Mouse (Mus musculus) forebrain, postnatal 0 days (tissue): ENCODE measurements at regions not wholly inside any gene's neighbourhood (a gene's known extent, or its start where the extent isn't known, plus 50 kb on each side); places are given as distances from the start of the nearest gene placed in this dataset.
"Not testable (repeated sequence)": the region's sequence is repeated elsewhere in the genome, so short reads cannot be mapped to it uniquely, and the experiment has no call there.

ENCODE experiments used
- ATAC-seq: fragments of 200-750 bp; cut with Nextera tagmentation; 2 replicates; pipeline ENCODE4 v1.8.0; 2017; ENCODE audit warnings: mild to moderate bottlenecking, moderate library complexity
- DNase-seq: peaks from one replicate; pipeline ENCODE4 v3.0.0-alpha.2; 2015
- H3K27ac ChIP-seq: fragments of 300-500 bp; sonication (generic); 2 replicates; pipeline ENCODE4 v1.5.1; 2014; ENCODE audit warnings: low read depth, mild to moderate bottlenecking, antibody characterized with exemption, low read length, moderate library complexity, mixed read lengths
- H3K27me3 ChIP-seq: fragments of 300-500 bp; sonication (generic); 2 replicates; pipeline ENCODE4 v1.6.1; 2014; ENCODE audit warnings: mild to moderate bottlenecking, low read length, mixed read lengths; ENCODE audit not compliant: insufficient read depth
- H3K36me3 ChIP-seq: fragments of 300-500 bp; sonication (generic); 2 replicates; pipeline ENCODE4 v1.6.1; 2014; ENCODE audit warnings: mild to moderate bottlenecking, moderate library complexity; ENCODE audit not compliant: insufficient read depth
- H3K4me1 ChIP-seq: fragments of 300-500 bp; sonication (generic); 2 replicates; pipeline ENCODE4 v1.6.1; 2014; ENCODE audit warnings: antibody characterized with exemption; ENCODE audit not compliant: insufficient read depth
- H3K4me2 ChIP-seq: fragments of 300-500 bp; sonication (generic); 2 replicates; pipeline ENCODE4 v1.6.1; 2014; ENCODE audit warnings: low read depth, mild to moderate bottlenecking, moderate library complexity
- H3K4me3 ChIP-seq: fragments of 300-500 bp; sonication (generic); 2 replicates; pipeline ENCODE4 v1.5.1; 2014; ENCODE audit warnings: low read depth, low read length, mixed read lengths
- H3K9ac ChIP-seq: fragments of 300-500 bp; sonication (generic); 2 replicates; pipeline ENCODE4 v1.6.1; 2014; ENCODE audit warnings: mild to moderate bottlenecking
- H3K9me3 ChIP-seq: fragments of 300-500 bp; sonication (generic); 2 replicates; pipeline ENCODE4 v1.6.1; 2016; ENCODE audit warnings: low read length
- CTCF ChIP-seq: sonication (generic); IDR thresholded peaks from 2 replicates; pipeline ENCODE4 v1.5.1; 2016; ENCODE audit warnings: antibody characterized with exemption, control low read depth, low read depth
- WGBS: fragments of 180-500 bp; shearing (Covaris S2); extraction: QIAGEN DNeasy Blood & Tissue Kit; methylation state at CpG from one replicate; pipeline ENCODE4 v1.1.7; 2014; 5-methylcytosine and 5-hydroxymethylcytosine counted together

DNA sequence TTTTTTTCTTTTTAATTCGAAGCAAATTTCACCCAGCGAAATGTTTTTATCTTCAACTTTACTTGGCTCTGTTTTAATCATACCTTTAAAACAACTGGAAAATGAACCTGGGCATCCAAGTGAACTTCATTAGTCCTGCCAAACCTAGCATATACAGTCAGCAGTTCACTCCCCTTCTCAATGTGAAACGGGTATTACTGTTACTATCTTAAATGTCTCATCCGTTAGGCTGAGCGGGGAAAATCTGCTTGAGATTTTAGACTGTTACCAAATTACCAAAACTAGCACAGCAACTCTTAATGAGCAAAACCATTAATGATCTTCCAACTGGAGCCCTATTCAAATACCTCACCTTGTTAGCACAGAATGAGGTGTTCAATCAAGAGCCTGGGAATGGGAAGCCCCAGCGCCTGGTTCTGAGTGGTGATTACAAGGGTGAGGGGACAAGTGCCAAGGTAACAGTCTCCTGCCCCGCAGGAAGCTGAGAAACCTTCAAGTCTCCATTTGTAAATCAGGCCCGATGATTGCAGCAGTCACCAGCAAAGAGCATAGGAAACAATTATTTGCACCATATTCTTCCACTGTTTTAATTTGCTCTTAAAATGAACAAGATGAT, 235.5 kb upstream of the Zic4 start:
- no peak for TF ChIP-seq CTCF
- Histone ChIP-seq H3K27me3 (no peaks in the 10 kb centered on the region), H3K9me3 (no peaks in the 10 kb centered on the region), H3K36me3 (no peaks in the 10 kb centered on the region), H3K4me3 (no peak overlapping the region), H3K4me1 (no peaks in the 10 kb centered on the region), H3K27ac (no peak overlapping the region), H3K4me2 (no peak overlapping the region), H3K9ac (no peak overlapping the region)
- ATAC-seq (no peak), DNase-seq (no peak)
- WGBS, result 40% methylated on average over 8 of the region's 8 CpGs

DNA sequence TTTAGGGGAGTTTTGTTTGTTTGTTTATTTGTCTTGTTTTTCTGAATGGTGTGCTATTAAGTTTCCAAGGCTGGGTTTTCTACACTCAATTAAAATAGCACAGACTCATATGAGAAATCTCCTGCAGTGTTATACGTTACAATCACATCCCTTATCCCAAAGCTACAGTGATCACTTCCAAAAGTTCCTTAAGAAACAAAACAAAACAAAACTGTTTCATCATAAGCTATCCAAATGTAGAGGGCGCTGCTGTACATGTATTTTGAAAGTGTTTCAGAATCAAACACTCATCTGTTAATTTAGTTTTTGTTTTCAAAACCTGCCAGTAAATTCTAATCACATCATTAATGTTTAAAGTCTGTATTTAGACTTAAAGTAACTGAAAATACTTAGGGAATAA, 233.7 kb upstream of the Zic4 start:
- not testable (repeated sequence) for H3K36me3 ChIP-seq, H3K4me3 ChIP-seq, H3K27me3 ChIP-seq, H3K4me2 ChIP-seq, H3K9me3 ChIP-seq, H3K4me1 ChIP-seq, H3K27ac ChIP-seq, ATAC-seq, H3K9ac ChIP-seq, DNase-seq
- WGBS, result 41% methylated on average over 2 of the region's 2 CpGs

DNA sequence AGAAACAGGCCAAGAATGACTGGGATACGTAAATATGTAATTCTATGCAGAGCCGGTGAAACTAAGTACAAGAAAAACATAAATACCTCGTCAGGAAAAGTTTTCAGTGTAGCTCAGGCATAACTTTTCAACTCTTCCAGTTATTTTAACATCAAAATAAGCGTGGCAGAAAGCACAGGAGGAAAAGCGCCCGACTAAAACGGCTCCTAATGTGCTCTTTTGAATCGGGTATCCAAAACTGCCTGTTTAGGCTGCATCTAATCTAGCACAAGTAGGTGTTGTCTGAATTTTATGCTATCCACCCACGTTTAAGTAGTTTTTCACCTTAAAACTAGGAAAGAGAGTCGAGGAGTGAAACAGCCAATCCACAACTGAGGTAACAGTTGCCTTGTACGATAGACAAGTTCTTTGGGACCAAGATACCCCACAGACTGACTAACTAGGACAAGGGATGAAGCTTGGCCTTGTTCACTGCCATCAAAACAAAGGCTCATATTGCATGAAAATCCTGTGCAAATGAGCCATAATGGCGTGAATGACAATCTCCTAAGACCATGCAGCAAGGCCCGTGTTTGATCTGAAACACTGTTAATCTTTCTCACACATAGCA, 232.0 kb upstream of the Zic4 start:
- Histone ChIP-seq H3K9me3 (no peaks in the 10 kb centered on the region), H3K27me3 (no peaks in the 10 kb centered on the region), H3K9ac (no peak overlapping the region), H3K36me3 (no peaks in the 10 kb centered on the region), H3K27ac (no peak overlapping the region), H3K4me1 (no peaks in the 10 kb centered on the region), H3K4me2 (no peak overlapping the region), H3K4me3 (no peak overlapping the region)
- TF ChIP-seq CTCF, result no peak
- WGBS, result 69% methylated on average over 13 of the region's 13 CpGs
- ATAC-seq (no peak), DNase-seq (no peak)

DNA sequence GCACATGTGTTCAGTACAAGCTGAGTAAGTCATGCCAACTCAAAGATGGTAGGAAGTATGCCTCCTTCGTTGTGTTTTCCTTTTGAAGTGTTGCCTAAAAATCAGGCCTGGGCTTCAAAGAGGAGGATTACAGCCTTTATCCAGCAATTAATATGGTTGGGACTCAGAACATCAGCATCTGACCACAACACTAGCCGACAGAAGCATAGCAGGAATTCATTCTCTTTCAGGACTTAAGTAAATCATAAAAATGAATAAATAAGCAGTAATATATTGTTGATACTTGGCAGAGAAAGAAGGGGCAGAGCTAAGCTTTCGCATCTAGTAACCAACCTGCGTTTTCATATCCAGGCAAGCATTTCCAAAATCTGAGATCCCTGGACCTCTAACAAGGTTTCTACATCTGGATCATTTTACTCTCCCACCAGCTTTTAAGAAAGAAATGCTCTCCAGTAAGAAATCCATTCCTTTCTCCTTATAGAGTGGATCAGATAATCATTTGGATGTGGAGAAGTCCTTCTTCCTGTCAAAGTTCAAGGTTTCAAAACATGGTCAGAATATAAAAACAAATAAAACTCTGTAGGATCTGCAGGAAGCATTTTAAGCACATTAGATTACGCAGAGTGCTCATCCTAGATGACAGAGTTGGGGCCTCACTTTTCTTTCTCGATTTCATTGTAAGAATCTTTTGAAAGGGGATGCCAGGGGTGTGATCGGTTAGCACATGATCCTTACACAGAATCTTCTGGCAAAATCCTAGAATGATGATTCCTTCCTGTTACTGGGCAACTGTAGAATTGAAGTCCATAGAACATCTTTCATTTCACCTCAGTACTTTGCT, 230.6 kb upstream of the Zic4 start:
- 60% methylated on average over 7 of the region's 7 CpGs for WGBS
- Histone ChIP-seq H3K4me1 (no peaks in the 10 kb centered on the region), H3K9me3 (no peaks in the 10 kb centered on the region), H3K27me3 (no peaks in the 10 kb centered on the region), H3K27ac (no peak overlapping the region), H3K36me3 (no peaks in the 10 kb centered on the region), H3K4me2 (no peak overlapping the region), H3K9ac (no peak overlapping the region), H3K4me3 (no peak overlapping the region)
- DNase-seq (no peak), ATAC-seq (no peak)
- no peak for TF ChIP-seq CTCF

GRCm38 (mm10) chr9:91132531-91132930, 229.7 kb upstream of the Zic4 start:
- H3K4me2 ChIP-seq, result no peak overlapping the region
- no peak overlapping the region for H3K4me3 ChIP-seq
- no peaks in the 10 kb centered on the region for H3K36me3 ChIP-seq
- H3K27ac ChIP-seq, result no peak overlapping the region
- H3K9me3 ChIP-seq, result no peaks in the 10 kb centered on the region
- ATAC-seq (no peak), DNase-seq (no peak)
- H3K4me1 ChIP-seq, result no peaks in the 10 kb centered on the region
- no peak for TF ChIP-seq CTCF
- 70% methylated on average over 1 of the region's 1 CpGs for WGBS
- H3K9ac ChIP-seq, result no peak overlapping the region
- no peaks in the 10 kb centered on the region for H3K27me3 ChIP-seq

DNA sequence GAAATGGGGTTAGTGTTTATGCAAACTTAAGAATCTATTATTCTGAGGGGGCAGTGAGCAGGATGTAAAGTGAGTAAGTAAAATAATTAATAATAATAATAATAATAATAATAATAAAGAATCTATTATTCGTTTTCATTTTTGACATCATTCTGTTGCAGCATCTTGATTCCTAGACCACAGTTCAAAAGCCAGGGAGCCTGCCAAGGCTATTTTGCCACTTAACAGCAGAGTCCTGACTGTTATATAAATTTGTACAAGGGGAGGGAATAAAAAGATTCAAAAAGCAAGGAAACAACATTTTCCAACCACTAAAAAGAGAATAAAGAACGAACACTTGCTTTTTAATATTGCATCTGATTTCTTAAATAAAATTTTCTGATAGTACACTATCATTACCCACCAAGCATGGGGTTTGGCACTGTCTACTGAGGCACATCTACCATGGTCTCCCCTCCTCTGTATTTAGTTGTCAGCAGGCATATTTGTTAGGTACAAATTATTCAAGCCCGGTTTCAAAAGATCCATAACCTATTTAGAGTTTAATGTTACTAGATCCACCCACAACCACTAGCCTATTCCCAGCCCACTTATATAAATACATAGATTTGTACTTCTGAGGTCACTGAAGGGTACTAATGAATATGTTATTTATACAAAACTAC, 228.8 kb upstream of the Zic4 start:
- DNase-seq, result no peak
- Histone ChIP-seq H3K9me3 (no peaks in the 10 kb centered on the region), H3K36me3 (no peaks in the 10 kb centered on the region), H3K4me3 (no peak overlapping the region), H3K27ac (no peak overlapping the region), H3K27me3 (no peaks in the 10 kb centered on the region), H3K4me1 (no peaks in the 10 kb centered on the region), H3K4me2 (no peak overlapping the region), H3K9ac (no peak overlapping the region)
- no peak for ATAC-seq
- TF ChIP-seq CTCF, result no peak
- WGBS, result 86% methylated on average over 3 of the region's 3 CpGs

GRCm38 (mm10) chr9:91134325-91134724, 227.9 kb upstream of the Zic4 start:
- ATAC-seq (no peak), DNase-seq (no peak)
- Histone ChIP-seq H3K4me3 (no peak overlapping the region), H3K4me2 (peak overlapping the region; percentile 11; the same call in 1 of the 2 replicates), H3K9me3 (no peaks in the 10 kb centered on the region), H3K27ac (no peak overlapping the region), H3K4me1 (no peaks in the 10 kb centered on the region), H3K27me3 (no peaks in the 10 kb centered on the region), H3K9ac (no peak overlapping the region), H3K36me3 (no peaks in the 10 kb centered on the region)
- no peak for TF ChIP-seq CTCF
- WGBS, result 96% methylated on average over 1 of the region's 1 CpGs
